Mouse (Mus musculus) embryonic facial prominence, embryonic 12.5 days (tissue): Measurements from ENCODE around the gene Ak6. TPM values are rescaled to one million over a fixed set of nuclear protein-coding genes. Genes with fewer than 3 reads are reported as not detected.

Source experiments
- ATAC-seq: fragments of 200-750 bp; cut with Nextera tagmentation; 2 replicates; pipeline ENCODE4 v1.8.0; 2017; ENCODE audit not compliant: insufficient number of reproducible peaks, insufficient read depth, low FRiP score, low TSS enrichment
- H3K27ac ChIP-seq: fragments of 300-500 bp; sonication (generic); 2 replicates; pipeline ENCODE4 v1.5.1; 2016; ENCODE audit warnings: mild to moderate bottlenecking
- H3K27me3 ChIP-seq: fragments of 300-500 bp; sonication (generic); 2 replicates; pipeline ENCODE4 v1.6.1; 2016; ENCODE audit warnings: mild to moderate bottlenecking, moderate library complexity
- H3K36me3 ChIP-seq: fragments of 300-500 bp; sonication (generic); 2 replicates; pipeline ENCODE4 v1.6.1; 2016; ENCODE audit warnings: mild to moderate bottlenecking
- H3K4me1 ChIP-seq: fragments of 300-500 bp; sonication (generic); 2 replicates; pipeline ENCODE4 v1.6.1; 2016
- H3K4me2 ChIP-seq: fragments of 300-500 bp; sonication (generic); replicated peaks from 2 replicates; pipeline ENCODE4 v1.6.1; 2016; ENCODE audit warnings: mild to moderate bottlenecking, moderate library complexity
- H3K4me3 ChIP-seq: fragments of 300-500 bp; sonication (generic); 2 replicates; pipeline ENCODE4 v1.5.1; 2016; ENCODE audit warnings: mild to moderate bottlenecking
- H3K9ac ChIP-seq: fragments of 300-500 bp; sonication (generic); 2 replicates; pipeline ENCODE4 v1.6.1; 2016; ENCODE audit warnings: mild to moderate bottlenecking, moderate library complexity
- H3K9me3 ChIP-seq: fragments of 300-500 bp; sonication (generic); 2 replicates; pipeline ENCODE4 v1.6.1; 2016; ENCODE audit warnings: mild to moderate bottlenecking, moderate library complexity
- WGBS: fragments of 180-500 bp; shearing (Covaris S2); methylation state at CpG from one replicate; pipeline ENCODE4 v1.1.7; 2016; 5-methylcytosine and 5-hydroxymethylcytosine counted together
- polyA plus RNA-seq: library from polyadenylated mRNA; unstranded; fragments of >200 nt; fragmentation: Nextera tagmentation; extraction: Ambion mirVana; gene quantifications from 2 replicates; pipeline ENCODE4 v1.2.1, GENCODE M21; 2016

Gene Ak6
- polyA plus RNA-seq, 1 experiment from 2014 or later, result 284 TPM

DNA sequence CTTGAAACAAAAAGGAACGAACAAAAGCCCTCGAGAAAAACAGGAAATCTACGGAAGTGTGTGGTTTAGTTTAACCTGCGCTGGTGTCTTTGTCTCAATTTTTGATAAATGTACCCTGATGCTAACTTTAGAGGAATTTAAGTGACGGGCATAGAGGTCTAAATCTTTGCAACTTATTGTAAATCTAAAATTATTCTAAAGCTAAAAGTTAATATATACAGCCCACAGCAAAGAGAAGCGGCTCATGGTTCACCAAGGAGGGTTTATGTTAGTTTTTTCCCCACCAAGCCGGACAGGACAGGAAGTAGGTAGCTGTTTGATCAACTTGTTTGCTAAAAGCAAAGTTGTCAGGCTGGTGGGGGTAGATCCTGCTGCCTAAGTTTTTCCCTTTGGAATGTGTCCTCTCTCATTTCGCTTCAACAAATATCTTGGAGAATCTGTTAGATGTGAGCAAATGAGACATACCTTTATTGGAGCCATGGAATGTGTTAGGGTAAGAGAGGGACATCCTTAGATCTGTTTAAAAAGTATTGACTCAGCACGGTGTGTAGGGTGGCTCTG is 19.5 kb downstream of the Ak6 start:
- no peak overlapping the region for H3K27ac ChIP-seq
- WGBS, result 54% methylated on average over 9 of the region's 9 CpGs
- H3K4me1 ChIP-seq, result no peaks in the 10 kb centered on the region
- no peak for ATAC-seq
- H3K4me2 ChIP-seq, result peak overlapping the region; percentile 65
- no peaks in the 10 kb centered on the region for H3K9me3 ChIP-seq
- H3K27me3 ChIP-seq, result no peaks in the 10 kb centered on the region
- peak overlapping the region; percentile 54 for H3K4me3 ChIP-seq
- no peak overlapping the region for H3K9ac ChIP-seq
- peaks cover 9% of the 10 kb centered on the region for H3K36me3 ChIP-seq

DNA sequence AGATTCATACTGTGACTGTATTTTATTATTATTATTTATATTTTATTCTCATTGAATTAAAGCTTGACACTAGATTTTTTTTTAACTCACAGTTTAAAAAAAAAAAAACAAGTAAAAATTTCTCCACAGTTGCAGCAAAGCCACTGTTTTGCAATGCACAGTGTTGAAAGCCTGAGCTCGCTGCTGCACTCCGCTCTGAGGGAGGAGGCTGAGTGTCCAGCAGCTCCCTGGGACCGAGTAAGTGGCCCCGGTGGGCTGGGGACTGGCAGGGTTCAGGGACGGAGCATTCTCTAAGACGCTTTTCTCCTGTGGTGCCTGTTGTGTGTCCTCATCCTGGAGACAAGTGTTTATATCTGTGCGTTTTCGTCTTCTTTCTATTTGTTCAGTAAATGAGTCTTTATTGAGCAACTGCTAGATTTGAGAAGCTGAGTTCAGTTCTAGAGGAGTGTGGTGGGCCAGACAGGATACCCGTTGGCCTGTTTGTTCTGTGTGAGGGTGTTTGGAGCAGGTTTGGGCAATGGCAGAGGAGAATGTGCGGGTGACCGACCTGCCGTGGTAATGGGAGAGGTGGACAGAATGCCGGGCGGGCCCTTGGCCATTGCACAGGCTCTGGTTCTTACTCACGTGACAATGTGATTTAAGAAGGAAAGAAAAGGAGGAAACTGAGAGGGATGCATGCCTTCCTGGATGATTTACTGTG is 25.3 kb downstream of the Ak6 start:
- H3K27me3 ChIP-seq, result no peaks in the 10 kb centered on the region
- H3K4me2 ChIP-seq, result no peak overlapping the region
- ATAC-seq, result no peak
- H3K36me3 ChIP-seq, result no peaks in the 10 kb centered on the region
- WGBS, result 88% methylated on average over 15 of the region's 15 CpGs
- no peak overlapping the region for H3K9ac ChIP-seq
- H3K27ac ChIP-seq, result no peak overlapping the region
- no peaks in the 10 kb centered on the region for H3K4me1 ChIP-seq
- H3K4me3 ChIP-seq, result no peak overlapping the region
- H3K9me3 ChIP-seq, result no peaks in the 10 kb centered on the region

DNA sequence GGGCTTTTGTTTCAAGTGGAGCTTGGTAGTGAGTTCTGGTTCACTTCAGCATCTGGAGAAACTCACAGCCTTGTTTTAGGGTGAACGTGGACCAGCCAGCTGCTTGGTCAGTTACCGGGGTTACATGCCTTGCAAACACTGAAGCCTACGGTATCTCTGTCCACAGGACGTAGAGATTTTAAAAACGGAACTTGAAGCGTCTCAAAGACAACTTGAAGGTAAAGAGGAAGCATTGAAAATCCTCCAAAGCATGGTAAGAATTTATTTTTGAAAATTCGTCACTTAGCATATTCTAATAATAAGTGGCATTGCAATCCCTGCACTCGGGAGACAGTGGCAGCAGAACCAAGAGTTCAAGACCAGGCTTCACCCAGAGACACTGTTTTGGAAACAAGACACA is 30.8 kb downstream of the Ak6 start:
- WGBS, result 84% methylated on average over 8 of the region's 8 CpGs
- no peak overlapping the region for H3K27ac ChIP-seq
- no peaks in the 10 kb centered on the region for H3K4me1 ChIP-seq
- no peak overlapping the region for H3K4me2 ChIP-seq
- H3K4me3 ChIP-seq, result no peak overlapping the region
- no peaks in the 10 kb centered on the region for H3K36me3 ChIP-seq
- H3K9me3 ChIP-seq, result no peaks in the 10 kb centered on the region
- no peak overlapping the region for H3K9ac ChIP-seq
- H3K27me3 ChIP-seq, result no peaks in the 10 kb centered on the region
- ATAC-seq, result no peak

DNA sequence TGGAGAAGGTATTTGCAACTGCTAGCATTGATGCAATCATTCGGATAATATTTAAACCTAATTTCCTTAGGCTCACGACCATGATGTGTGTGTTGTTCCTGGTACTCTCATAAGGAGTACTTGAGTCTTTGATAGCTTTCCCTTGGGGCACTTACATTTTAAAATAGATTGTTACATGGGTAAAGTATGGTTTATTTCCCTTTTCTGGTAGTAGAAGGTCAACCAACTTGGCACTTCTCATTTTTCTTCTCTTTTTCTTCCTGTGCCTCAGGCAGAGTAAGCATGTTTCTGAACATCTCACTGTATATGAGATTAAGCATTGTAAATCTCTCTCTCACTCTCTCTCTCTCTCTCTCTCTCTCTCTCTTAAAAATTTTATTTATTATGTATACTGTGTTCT is 32.1 kb downstream of the Ak6 start:
- H3K9ac ChIP-seq, result no peak overlapping the region
- H3K9me3 ChIP-seq, result no peaks in the 10 kb centered on the region
- H3K4me1 ChIP-seq, result no peaks in the 10 kb centered on the region
- H3K27ac ChIP-seq, result no peak overlapping the region
- ATAC-seq, result no peak
- H3K27me3 ChIP-seq, result no peaks in the 10 kb centered on the region
- 82% methylated on average over 2 of the region's 2 CpGs for WGBS
- no peak overlapping the region for H3K4me2 ChIP-seq
- H3K36me3 ChIP-seq, result no peaks in the 10 kb centered on the region
- no peak overlapping the region for H3K4me3 ChIP-seq

DNA sequence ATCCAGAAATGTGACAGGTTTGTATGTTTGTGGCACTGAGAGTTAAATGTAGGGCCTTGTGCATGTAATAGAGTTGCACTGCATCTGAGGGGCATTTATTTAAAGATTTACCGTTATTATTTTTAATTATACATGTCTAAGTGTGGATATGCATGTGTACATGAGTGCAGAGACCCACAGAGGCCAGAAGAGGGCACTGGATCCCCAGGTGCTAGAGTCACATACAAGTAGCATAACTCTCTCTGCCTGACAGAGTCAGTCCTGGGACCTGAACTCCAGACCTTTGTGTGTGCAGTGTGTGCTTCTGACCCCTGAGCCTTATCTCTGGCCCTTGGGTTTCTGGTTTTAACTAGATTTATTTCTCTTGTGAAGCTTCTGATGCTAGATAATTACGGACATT is 33.6 kb downstream of the Ak6 start:
- no peak overlapping the region for H3K4me3 ChIP-seq
- 65% methylated on average over 2 of the region's 2 CpGs for WGBS
- no peak for ATAC-seq
- no peaks in the 10 kb centered on the region for H3K27me3 ChIP-seq
- H3K4me1 ChIP-seq, result no peaks in the 10 kb centered on the region
- H3K27ac ChIP-seq, result no peak overlapping the region
- H3K4me2 ChIP-seq, result no peak overlapping the region
- no peak overlapping the region for H3K9ac ChIP-seq
- no peaks in the 10 kb centered on the region for H3K36me3 ChIP-seq
- no peaks in the 10 kb centered on the region for H3K9me3 ChIP-seq

DNA sequence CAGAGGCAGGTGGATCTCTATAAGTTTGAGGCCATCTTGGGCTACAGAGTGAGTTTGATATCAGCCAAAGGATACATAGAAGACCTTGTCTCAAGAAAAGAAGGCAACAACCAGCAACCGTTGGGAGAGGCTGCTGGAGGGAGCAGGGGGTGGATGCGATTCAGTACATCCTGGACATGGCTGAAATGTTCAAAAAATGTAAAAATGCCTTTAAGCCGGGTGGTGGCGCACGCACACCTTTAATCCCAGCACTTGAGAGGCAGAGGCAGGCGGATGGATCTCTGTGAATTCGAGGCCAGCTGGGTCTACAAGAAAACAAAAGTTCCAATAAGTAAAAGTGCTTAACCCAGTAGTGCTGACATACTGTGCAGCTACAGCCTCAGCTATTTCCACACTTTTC is 36.7 kb downstream of the Ak6 start:
- no peaks in the 10 kb centered on the region for H3K36me3 ChIP-seq
- H3K4me2 ChIP-seq, result no peak overlapping the region
- H3K4me1 ChIP-seq, result no peaks in the 10 kb centered on the region
- WGBS, result 63% methylated on average over 7 of the region's 7 CpGs
- H3K9me3 ChIP-seq, result no peaks in the 10 kb centered on the region
- no peaks in the 10 kb centered on the region for H3K27me3 ChIP-seq
- no peak overlapping the region for H3K4me3 ChIP-seq
- ATAC-seq, result no peak
- no peak overlapping the region for H3K9ac ChIP-seq
- no peak overlapping the region for H3K27ac ChIP-seq

DNA sequence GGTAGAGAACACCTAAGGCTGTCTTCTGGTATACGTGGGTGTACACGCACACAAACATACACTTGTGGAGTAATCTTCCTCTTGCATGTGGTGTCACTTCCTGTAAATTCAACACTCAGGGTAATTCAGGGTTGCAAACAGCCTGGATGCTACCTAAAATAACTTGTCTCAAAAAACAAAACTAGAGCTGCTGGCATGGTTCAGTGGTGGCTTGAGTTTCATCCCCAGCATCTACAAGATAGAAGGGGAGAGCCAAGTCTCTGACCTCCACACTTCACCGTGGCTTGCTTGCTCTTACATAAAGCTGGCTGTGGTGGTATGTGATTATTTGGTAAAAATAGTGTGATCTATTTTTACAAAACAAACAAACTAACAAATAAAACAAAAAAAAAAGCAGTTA is 46.8 kb downstream of the Ak6 start:
- Histone ChIP-seq H3K27ac (no peak overlapping the region), H3K9ac (no peak overlapping the region), H3K4me1 (no peaks in the 10 kb centered on the region), H3K4me2 (no peak overlapping the region), H3K27me3 (no peaks in the 10 kb centered on the region), H3K36me3 (peaks cover 57% of the 10 kb centered on the region), H3K9me3 (no peaks in the 10 kb centered on the region), H3K4me3 (no peak overlapping the region)
- no peak for ATAC-seq
- 91% methylated on average over 3 of the region's 3 CpGs for WGBS

DNA sequence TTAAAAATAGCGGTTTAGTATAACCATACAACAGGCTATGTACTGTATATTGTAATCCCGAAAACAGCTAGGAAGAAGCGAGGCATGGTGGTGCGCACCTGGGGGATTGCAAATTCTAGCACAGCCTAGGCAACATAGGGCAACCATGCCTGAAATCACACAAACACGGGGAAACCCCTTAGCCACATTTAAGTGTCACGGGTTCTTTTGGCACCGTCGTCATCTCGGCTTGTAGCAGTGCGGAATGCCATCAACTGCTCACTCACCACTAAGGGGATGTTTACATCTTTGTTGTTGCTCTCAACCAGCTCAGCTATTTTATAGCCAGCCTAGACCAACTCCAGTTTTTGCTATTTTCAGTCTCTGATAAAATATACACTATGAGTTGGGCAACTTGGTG is 48.1 kb downstream of the Ak6 start:
- no peaks in the 10 kb centered on the region for H3K4me1 ChIP-seq
- no peak overlapping the region for H3K9ac ChIP-seq
- no peak overlapping the region for H3K4me3 ChIP-seq
- H3K4me2 ChIP-seq, result no peak overlapping the region
- no peaks in the 10 kb centered on the region for H3K9me3 ChIP-seq
- H3K27ac ChIP-seq, result no peak overlapping the region
- H3K36me3 ChIP-seq, result peaks cover 70% of the 10 kb centered on the region
- WGBS, result 95% methylated on average over 10 of the region's 10 CpGs
- no peak for ATAC-seq
- no peaks in the 10 kb centered on the region for H3K27me3 ChIP-seq

DNA sequence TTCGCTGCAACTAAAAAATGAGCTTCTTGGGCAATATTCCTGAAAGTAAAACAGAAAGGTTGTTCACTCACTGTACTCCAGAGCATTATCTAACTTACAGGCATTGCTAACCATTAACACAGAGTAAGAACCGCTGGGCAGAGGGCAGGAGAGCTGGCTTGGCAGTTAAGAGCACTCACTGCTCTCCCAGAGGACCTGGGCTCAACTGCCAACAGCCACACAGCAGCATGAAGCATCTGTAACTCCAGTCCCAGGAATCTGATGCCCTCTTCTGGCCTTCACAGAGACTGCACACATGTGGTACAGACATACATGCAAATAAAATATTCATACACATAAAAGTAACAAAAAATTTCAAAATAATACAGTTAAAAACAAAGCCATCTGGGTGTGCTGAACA is 52.7 kb downstream of the Ak6 start:
- Histone ChIP-seq H3K27ac (no peak overlapping the region), H3K27me3 (no peaks in the 10 kb centered on the region), H3K9ac (no peak overlapping the region), H3K9me3 (no peaks in the 10 kb centered on the region), H3K4me3 (no peak overlapping the region), H3K36me3 (peaks cover 86% of the 10 kb centered on the region), H3K4me2 (no peak overlapping the region), H3K4me1 (no peaks in the 10 kb centered on the region)
- 95% methylated on average over 2 of the region's 2 CpGs for WGBS
- no peak for ATAC-seq

DNA sequence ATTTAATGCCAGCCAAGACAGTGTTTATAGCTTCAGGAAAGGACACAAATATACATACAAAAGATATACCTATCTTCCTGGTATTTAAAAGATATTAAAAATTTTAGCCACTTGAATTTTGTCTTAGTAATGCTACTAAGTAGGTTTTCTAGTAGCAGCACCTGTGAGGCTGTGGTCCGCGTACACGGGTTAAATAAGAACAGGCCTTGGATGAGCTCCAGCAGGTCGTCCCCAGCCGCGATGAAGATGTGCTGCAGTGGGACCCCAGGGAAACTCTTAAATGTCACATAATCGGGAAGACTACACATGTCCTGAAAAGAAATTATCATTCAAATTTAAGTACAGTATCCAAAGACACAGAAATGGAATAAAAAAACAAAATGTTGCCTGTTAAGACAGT is 55.4 kb downstream of the Ak6 start:
- H3K36me3 ChIP-seq, result peaks cover 88% of the 10 kb centered on the region

DNA sequence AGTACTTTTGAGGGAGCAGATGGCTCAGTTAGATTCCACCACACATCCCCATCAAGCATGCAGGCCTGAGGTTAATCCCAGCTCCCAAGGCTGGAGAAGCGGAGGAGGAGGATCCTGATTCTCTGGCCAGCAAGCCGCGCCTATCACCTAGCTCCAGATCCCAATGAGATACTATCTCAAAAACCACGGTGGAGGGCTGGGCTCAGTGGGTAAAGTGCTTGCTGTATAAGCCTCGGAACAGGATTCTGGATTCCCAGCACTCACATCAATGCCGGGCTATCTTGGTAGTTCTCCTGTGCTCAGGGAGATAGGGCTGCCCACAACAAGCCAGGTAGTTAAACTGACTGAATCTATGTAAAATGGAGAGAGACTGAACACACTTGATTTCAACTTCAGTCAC is 64.7 kb downstream of the Ak6 start:
- no peak overlapping the region for H3K4me3 ChIP-seq
- H3K4me2 ChIP-seq, result no peak overlapping the region
- H3K9ac ChIP-seq, result no peak overlapping the region
- H3K27ac ChIP-seq, result no peak overlapping the region
- no peaks in the 10 kb centered on the region for H3K27me3 ChIP-seq
- ATAC-seq, result no peak
- H3K36me3 ChIP-seq, result peaks cover 80% of the 10 kb centered on the region
- no peaks in the 10 kb centered on the region for H3K9me3 ChIP-seq
- WGBS, result 94% methylated on average over 6 of the region's 6 CpGs
- H3K4me1 ChIP-seq, result no peaks in the 10 kb centered on the region

More for the DNA sequence above, 55.4 kb downstream of the Ak6 start:
- WGBS, result 97% methylated on average over 7 of the region's 7 CpGs
- H3K4me3 ChIP-seq, result no peak overlapping the region
- H3K27me3 ChIP-seq, result no peaks in the 10 kb centered on the region
- no peaks in the 10 kb centered on the region for H3K9me3 ChIP-seq
- no peak for ATAC-seq
- no peak overlapping the region for H3K4me2 ChIP-seq
- no peak overlapping the region for H3K27ac ChIP-seq
- no peaks in the 10 kb centered on the region for H3K4me1 ChIP-seq
- no peak overlapping the region for H3K9ac ChIP-seq
